Mouse (Mus musculus) skeletal muscle tissue, adult 2 months (tissue): ENCODE measurements around the gene Gins3.
"Not testable (repeated sequence)": the region's sequence is repeated elsewhere in the genome, so short reads cannot be mapped to it uniquely, and the experiment has no call there.

Experiments used
- DNase-seq: peaks from one replicate; pipeline ENCODE4 v3.0.0-alpha.2; 2012; ENCODE audit warnings: low read depth, low spot score

The Gins3 gene

DNA sequence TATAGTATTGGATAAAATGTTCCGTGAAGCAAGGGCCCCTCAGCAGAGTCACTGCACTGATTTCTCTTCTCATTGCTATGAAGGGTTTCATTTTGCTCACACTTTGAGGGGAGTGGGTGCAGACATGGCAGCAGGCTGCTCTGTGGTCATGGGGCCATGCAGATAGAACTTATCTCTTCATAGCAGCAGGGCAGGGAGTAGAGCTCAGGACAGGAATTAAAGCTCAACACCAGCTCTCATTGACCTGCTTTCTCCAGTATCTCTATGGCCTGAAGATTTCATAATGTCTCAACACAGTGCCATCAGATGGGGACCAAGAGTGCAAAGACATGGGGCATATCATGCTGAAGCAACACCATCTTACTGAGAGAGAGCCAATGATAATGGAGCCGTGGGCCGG is 15.0 kb downstream of the Gins3 start:
- DNase-seq = no peak

DNA sequence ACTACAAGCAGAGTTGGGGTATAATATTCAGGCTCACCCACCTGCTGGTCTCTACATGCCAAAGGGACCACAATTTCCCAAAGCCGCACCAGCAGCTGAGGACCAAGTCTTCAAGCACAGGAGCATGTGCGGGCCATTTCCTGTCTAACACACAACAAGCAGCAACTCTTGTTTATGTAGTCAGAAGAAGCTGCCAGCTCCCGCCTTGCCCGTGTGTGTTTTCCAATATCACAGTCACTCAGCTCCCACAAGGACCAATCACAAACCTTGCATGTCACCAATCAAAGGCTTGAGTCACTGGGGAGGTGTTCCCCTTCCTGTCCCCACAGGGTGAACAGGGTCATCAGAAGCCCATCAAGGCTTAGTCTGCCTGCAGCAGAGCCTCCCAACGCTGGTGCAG is 20.1 kb downstream of the Gins3 start:
- DNase-seq = no peak

- no peak for DNase-seq
Observed at GRCm38 (mm10) chr8:95655831-95656230, 22.6 kb downstream of the Gins3 start.

- no peak for DNase-seq
Observed at GRCm38 (mm10) chr8:95656316-95657002, 23.2 kb downstream of the Gins3 start.

- DNase-seq = no peak
Observed at GRCm38 (mm10) chr8:95657523-95657922, 24.3 kb downstream of the Gins3 start.

- DNase-seq = no peak
Observed at GRCm38 (mm10) chr8:95660334-95660882, 27.2 kb downstream of the Gins3 start.

- DNase-seq = no peak
Observed at GRCm38 (mm10) chr8:95661085-95661484, 27.8 kb downstream of the Gins3 start.

DNA sequence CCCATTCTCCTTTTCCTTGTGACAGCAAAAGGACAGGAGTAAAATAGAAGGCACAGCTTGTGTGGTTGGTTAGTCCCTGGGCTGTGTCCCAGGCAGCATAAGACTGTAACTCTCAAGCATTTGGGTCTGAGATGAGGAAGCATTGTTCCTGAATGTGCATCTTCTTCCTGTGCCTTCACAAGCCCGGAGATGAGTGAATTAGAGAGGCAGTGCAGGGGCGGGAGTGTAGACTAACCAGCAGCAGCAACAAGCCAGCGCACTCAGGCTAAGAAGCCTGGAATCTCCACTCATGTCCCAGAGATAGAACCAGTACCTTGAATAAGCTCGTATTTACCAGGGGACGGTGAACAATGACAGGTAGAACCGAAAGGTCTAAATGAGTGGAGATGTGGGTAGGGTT is 28.3 kb downstream of the Gins3 start:
- DNase-seq = no peak

DNA sequence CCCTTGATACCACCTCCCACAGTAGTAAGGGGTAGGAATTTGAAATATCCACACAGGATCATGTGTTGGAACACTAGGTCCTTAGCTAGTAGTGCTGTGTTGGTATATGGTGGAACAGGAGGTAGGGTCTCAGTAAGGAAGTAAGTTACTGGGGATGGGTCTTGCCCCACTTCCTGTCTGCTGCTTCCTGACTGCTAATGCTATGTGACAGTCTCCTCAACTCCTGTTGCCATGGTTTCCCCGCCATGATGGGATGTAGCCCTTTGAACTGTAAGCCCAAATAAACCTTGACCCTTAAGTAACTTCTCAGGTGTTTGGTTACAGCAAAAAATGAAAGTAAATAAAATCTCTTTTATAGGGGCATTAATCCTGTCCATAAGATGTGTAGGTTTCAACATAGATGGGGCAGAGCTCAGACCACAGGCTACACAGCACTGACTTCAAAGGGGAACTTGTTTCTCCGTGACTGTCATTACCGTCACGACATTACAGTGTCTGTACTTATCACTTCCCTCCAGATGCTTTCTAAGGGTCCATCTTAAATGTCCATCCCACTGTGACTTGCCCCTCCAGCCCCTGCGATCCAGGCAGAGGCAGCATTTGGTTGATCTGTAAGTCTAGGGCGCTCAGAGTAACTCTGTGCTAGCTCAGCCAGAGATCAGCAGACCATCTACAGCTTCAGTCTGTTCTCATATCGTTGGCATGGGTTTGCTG is 29.8 kb downstream of the Gins3 start:
- DNase-seq = no peak

GRCm38 (mm10) chr8:95663599-95663949 is 30.3 kb downstream of the Gins3 start:
- DNase-seq = no peak

GRCm38 (mm10) chr8:95665813-95666452 is 32.7 kb downstream of the Gins3 start:
- DNase-seq = not testable (repeated sequence)

DNA sequence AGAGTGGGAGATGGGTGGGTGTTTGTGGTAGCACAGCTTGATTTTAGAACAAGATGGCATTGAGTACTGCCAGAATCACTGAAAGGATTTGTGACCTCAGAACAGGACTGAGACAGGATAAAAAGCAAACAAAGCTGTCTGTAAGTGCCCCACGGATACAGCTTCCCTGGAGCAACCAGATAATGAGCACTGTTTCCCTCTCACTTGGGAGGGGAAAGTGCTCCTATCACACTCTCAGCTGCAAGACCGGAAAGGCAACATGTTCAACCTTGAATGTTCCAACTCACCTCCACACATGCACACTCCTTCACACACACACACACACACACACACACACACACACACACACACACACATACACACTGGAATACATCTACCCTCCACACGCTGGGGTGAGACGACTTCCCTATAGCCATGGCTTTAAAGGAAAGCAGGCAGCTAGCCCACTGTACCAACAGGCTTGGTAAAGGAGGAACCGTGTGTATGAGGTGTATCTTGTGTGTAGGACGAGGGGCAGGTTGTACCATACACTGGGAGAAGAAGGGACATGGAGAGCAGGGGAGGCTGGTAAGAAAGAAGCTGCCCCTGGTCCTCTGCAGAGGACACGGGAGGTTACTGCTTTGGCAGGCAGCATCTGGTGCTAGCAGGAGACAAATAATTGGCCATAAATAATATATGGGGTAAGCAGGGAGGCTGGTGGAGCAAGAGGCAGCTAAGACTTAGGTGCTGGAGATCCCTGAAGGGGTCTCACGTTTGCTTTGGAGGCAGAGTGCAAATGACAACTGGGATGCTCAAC is 35.1 kb downstream of the Gins3 start:
- no peak for DNase-seq

DNA sequence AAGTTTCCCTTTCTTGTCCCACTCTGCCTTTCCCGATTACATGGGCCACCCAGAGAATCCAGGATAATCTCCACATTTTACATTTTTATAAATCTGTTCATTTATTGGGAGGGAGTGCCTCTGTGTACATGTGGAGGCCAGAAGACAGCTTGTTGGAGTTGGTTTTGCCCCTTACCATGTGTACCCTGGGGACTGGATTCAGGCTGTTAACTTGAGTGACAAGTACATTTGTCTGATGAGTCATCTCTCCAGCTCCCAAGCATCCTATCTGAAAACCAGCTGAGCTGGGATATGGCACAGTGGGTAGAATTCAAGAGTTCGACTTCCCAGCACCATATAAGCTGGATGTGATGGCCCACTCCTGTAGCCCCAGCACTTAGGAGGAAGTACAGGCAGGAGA is 36.7 kb downstream of the Gins3 start:
- no peak for DNase-seq

DNA sequence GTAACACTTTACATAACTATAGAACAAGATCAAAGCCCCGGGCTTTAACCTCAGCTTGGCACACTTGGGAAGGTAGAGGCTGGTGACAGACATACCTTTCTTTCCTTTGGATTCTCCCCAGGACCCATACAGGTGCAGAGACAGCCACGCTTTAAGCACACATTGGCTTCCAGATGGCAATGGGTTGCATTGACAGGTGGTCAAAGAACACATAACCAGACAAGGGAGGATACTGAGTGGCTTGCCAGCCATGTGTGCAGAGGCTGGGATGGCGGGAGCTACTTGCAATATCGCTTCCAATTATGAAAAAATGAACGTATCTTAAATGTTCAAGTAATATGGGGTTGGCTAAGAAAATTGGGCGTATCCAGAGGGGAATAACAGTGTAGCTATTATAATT is 38.6 kb downstream of the Gins3 start:
- no peak for DNase-seq

GRCm38 (mm10) chr8:95672811-95673210 is 39.6 kb downstream of the Gins3 start:
- no peak for DNase-seq

- DNase-seq = no peak
Observed at GRCm38 (mm10) chr8:95676631-95677030, 43.4 kb downstream of the Gins3 start, which contains the start of gene Ndrg4. Gene Ndrg4 (plus strand): TSS chr8:95676980.

- no peak for DNase-seq
Observed at GRCm38 (mm10) chr8:95677591-95678023, 44.4 kb downstream of the Gins3 start.

GRCm38 (mm10) chr8:95678024-95678611 is 44.9 kb downstream of the Gins3 start:
- DNase-seq = no peak

DNA sequence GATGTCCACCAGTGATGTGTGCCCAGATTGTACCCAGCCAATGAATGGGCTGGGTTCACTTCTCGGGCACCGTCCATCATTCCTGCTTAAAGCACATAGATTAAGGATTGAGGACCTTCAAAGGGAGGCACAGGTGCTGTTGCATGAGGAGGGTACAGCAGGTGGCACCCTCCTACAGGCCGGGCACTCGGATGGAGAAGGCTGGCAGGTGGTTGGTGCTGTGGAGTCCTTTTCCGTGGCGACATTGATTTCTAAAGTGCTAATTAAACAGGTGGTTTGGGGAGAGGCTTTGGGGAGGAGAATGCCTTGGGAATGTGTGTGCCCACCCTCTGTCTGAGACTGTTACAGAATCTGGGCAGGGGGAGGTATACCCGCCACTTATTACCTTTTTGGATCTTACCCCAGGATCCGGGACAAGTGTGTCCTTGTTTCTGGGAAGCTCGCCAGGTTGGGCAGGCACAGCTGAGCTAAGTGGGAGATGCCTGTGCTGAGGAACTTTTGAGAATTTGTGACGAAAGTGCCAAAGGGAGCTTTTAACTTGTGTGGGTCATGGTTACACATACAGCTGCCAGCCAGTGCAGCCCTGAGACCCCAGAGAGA is 54.9 kb downstream of the Gins3 start:
- no peak for DNase-seq

GRCm38 (mm10) chr8:95690929-95691541 is 57.8 kb downstream of the Gins3 start:
- no peak for DNase-seq
